Mouse (Mus musculus): Measurements from ENCODE around the gene Nle1.

The Nle1 gene

GRCm38 (mm10) chr11:82867956-82868355, 40.3 kb downstream of the Nle1 start:
- DNase-seq: no peak

GRCm38 (mm10) chr11:82866850-82867564, 41.2 kb downstream of the Nle1 start:
- DNase-seq: no peak

- no peak for DNase-seq
These were observed 42.3 kb downstream of the Nle1 start for GRCm38 (mm10) chr11:82865957-82866356.

- DNase-seq: no peak
These were observed 44.7 kb downstream of the Nle1 start for GRCm38 (mm10) chr11:82863488-82863931.

GRCm38 (mm10) chr11:82863059-82863458, 45.2 kb downstream of the Nle1 start:
- DNase-seq: no peak

- no peak for DNase-seq
These were observed 45.6 kb downstream of the Nle1 start for GRCm38 (mm10) chr11:82862638-82863037.

- DNase-seq: no peak
These were observed 46.7 kb downstream of the Nle1 start for GRCm38 (mm10) chr11:82861558-82861957.

- no peak for DNase-seq
These were observed 47.5 kb downstream of the Nle1 start for GRCm38 (mm10) chr11:82860759-82861158.

GRCm38 (mm10) chr11:82857307-82857848, 50.8 kb downstream of the Nle1 start:
- no peak for DNase-seq

- DNase-seq: no peak
These were observed 52.2 kb downstream of the Nle1 start for GRCm38 (mm10) chr11:82856032-82856431.

- no peak for DNase-seq
These were observed 52.8 kb downstream of the Nle1 start for GRCm38 (mm10) chr11:82855327-82855973.

GRCm38 (mm10) chr11:82854111-82854510, 54.1 kb downstream of the Nle1 start:
- DNase-seq: no peak

- DNase-seq: no peak
These were observed 55.3 kb downstream of the Nle1 start for GRCm38 (mm10) chr11:82852958-82853357.

- DNase-seq: no peak
These were observed 55.7 kb downstream of the Nle1 start for GRCm38 (mm10) chr11:82852540-82852939.

- no peak for DNase-seq
These were observed 56.1 kb downstream of the Nle1 start for GRCm38 (mm10) chr11:82852115-82852514.

All from embryo, embryonic 11 days (tissue).